Mouse (Mus musculus) megakaryocyte, embryonic 14.5 days (primary cell): ENCODE measurements around the gene Pam16. TPM values are rescaled to one million over a fixed set of nuclear protein-coding genes. Genes with fewer than 3 reads are reported as not detected.

Source experiments
- H3K27me3 ChIP-seq: replicated peaks from 2 replicates; pipeline ENCODE3; 2012; ENCODE audit warnings: inconsistent platforms
- H3K36me3 ChIP-seq: replicated peaks from 2 replicates; pipeline ENCODE3; 2012; ENCODE audit warnings: low read length, inconsistent platforms, mixed read lengths
- H3K4me1 ChIP-seq: 2 replicates; pipeline ENCODE4 v1.6.1; 2012; ENCODE audit warnings: inconsistent platforms
- H3K4me3 ChIP-seq: replicated peaks from 2 replicates; pipeline ENCODE3; 2012; ENCODE audit warnings: moderate library complexity, mild to moderate bottlenecking, inconsistent platforms
- H3K9me3 ChIP-seq: 2 replicates; pipeline ENCODE4 v1.6.1; 2012; ENCODE audit warnings: inconsistent platforms
- FLI1 ChIP-seq: IDR thresholded peaks from 2 replicates; pipeline ENCODE4 v1.6.1; 2012; ENCODE audit warnings: low read length, inconsistent platforms, mixed read lengths
- GATA1 ChIP-seq: IDR thresholded peaks from 3 replicates; pipeline ENCODE4 v1.6.1; 2012; ENCODE audit warnings: mixed read lengths, low read length, inconsistent platforms, borderline replicate concordance
- polyA plus RNA-seq: library from polyadenylated mRNA; stranded (reverse); fragments of >175 nt; gene quantifications from 2 replicates; pipeline ENCODE4 v1.2.3, GENCODE M21; 2012; ENCODE audit warnings: low replicate concordance; ENCODE audit not compliant: insufficient read depth

Gene Pam16
- polyA plus RNA-seq, 1 experiment: 137 TPM

GRCm38 (mm10) chr16:4647651-4648141 is 22.9 kb upstream of the Pam16 start:
- H3K9me3 ChIP-seq: no peaks in the 10 kb centered on the region
- H3K4me3 ChIP-seq: no peak overlapping the region
- H3K4me1 ChIP-seq: peaks cover 35% of the 10 kb centered on the region
- peaks cover 7% of the 10 kb centered on the region for H3K27me3 ChIP-seq
- no peak for TF ChIP-seq FLI1
- no peak for TF ChIP-seq GATA1
- H3K36me3 ChIP-seq: peaks cover 98% of the 10 kb centered on the region

- Histone ChIP-seq H3K27me3 (peaks cover 7% of the 10 kb centered on the region), H3K9me3 (no peaks in the 10 kb centered on the region), H3K4me1 (peaks cover 44% of the 10 kb centered on the region), H3K36me3 (peaks cover 95% of the 10 kb centered on the region), H3K4me3 (no peak overlapping the region)
- no peak for TF ChIP-seq GATA1
- TF ChIP-seq FLI1: no peak
Measured at GRCm38 (mm10) chr16:4646831-4647230, 22.0 kb upstream of the Pam16 start.

GRCm38 (mm10) chr16:4645867-4646266 is 21.1 kb upstream of the Pam16 start:
- Histone ChIP-seq H3K36me3 (peaks cover 91% of the 10 kb centered on the region), H3K4me3 (peak overlapping the region; percentile 14), H3K9me3 (no peaks in the 10 kb centered on the region), H3K4me1 (peaks cover 53% of the 10 kb centered on the region), H3K27me3 (peaks cover 7% of the 10 kb centered on the region)
- TF ChIP-seq FLI1 (no peak), GATA1 (no peak)

GRCm38 (mm10) chr16:4643670-4644419 is 19.1 kb upstream of the Pam16 start:
- TF ChIP-seq GATA1: no peak
- TF ChIP-seq FLI1: no peak
- Histone ChIP-seq H3K4me1 (peaks cover 74% of the 10 kb centered on the region), H3K4me3 (no peak overlapping the region), H3K36me3 (peaks cover 89% of the 10 kb centered on the region), H3K27me3 (peaks cover 7% of the 10 kb centered on the region), H3K9me3 (no peaks in the 10 kb centered on the region)

- Histone ChIP-seq H3K9me3 (no peaks in the 10 kb centered on the region), H3K4me1 (peaks cover 74% of the 10 kb centered on the region), H3K36me3 (peaks cover 88% of the 10 kb centered on the region), H3K27me3 (peaks cover 7% of the 10 kb centered on the region), H3K4me3 (no peak overlapping the region)
- TF ChIP-seq GATA1 (no peak), FLI1 (no peak)
Measured at GRCm38 (mm10) chr16:4642937-4643336, 18.1 kb upstream of the Pam16 start.

- peaks cover 70% of the 10 kb centered on the region for H3K4me1 ChIP-seq
- no peaks in the 10 kb centered on the region for H3K9me3 ChIP-seq
- H3K27me3 ChIP-seq: peaks cover 11% of the 10 kb centered on the region
- H3K4me3 ChIP-seq: no peak overlapping the region
- no peak for TF ChIP-seq GATA1
- TF ChIP-seq FLI1: no peak
- peaks cover 87% of the 10 kb centered on the region for H3K36me3 ChIP-seq
Measured at GRCm38 (mm10) chr16:4642190-4642589, 17.4 kb upstream of the Pam16 start.

- H3K4me1 ChIP-seq: peaks cover 70% of the 10 kb centered on the region
- peaks cover 11% of the 10 kb centered on the region for H3K27me3 ChIP-seq
- peaks cover 87% of the 10 kb centered on the region for H3K36me3 ChIP-seq
- TF ChIP-seq GATA1: no peak
- TF ChIP-seq FLI1: no peak
- H3K4me3 ChIP-seq: no peak overlapping the region
- no peaks in the 10 kb centered on the region for H3K9me3 ChIP-seq
Measured at GRCm38 (mm10) chr16:4641119-4641838, 16.5 kb upstream of the Pam16 start.

- Histone ChIP-seq H3K9me3 (no peaks in the 10 kb centered on the region), H3K36me3 (peaks cover 87% of the 10 kb centered on the region), H3K4me3 (peak overlapping the region; percentile 87), H3K4me1 (peaks cover 66% of the 10 kb centered on the region), H3K27me3 (peaks cover 6% of the 10 kb centered on the region)
- no peak for TF ChIP-seq FLI1
- no peak for TF ChIP-seq GATA1
Measured at GRCm38 (mm10) chr16:4640267-4641005, 15.6 kb upstream of the Pam16 start.

- Histone ChIP-seq H3K4me3 (peak within 1 kb of the TSS; percentile 87), H3K9me3 (no peaks in the 10 kb centered on the region), H3K27me3 (peaks cover 6% of the 10 kb centered on the region), H3K36me3 (peaks cover 89% of the 10 kb centered on the region), H3K4me1 (peaks cover 62% of the 10 kb centered on the region)
- no peak for TF ChIP-seq FLI1
- TF ChIP-seq GATA1: no peak
Measured at GRCm38 (mm10) chr16:4639831-4640237, 15.0 kb upstream of the Pam16 start, which contains the start of the genes Vasn and Dnaja3. Gene Vasn, plus strand, starts transcription at chr16:4639941. Gene Dnaja3, plus strand, starts transcription at chr16:4639989.
